Mouse (Mus musculus) liver (tissue): ENCODE results near the gene Slc39a3.
"Not testable (repeated sequence)": the region's sequence is repeated elsewhere in the genome, so short reads cannot be mapped to it uniquely, and the experiment has no call there.

Experiments used
- DNase-seq: peaks from one replicate; pipeline ENCODE4 v3.0.0-alpha.2; 2020; ENCODE audit warnings: mixed read lengths

Slc39a3 gene

GRCm38 (mm10) chr10:81001161-81001560 lies 36.1 kb downstream of the Slc39a3 start:
- no peak for DNase-seq

DNA sequence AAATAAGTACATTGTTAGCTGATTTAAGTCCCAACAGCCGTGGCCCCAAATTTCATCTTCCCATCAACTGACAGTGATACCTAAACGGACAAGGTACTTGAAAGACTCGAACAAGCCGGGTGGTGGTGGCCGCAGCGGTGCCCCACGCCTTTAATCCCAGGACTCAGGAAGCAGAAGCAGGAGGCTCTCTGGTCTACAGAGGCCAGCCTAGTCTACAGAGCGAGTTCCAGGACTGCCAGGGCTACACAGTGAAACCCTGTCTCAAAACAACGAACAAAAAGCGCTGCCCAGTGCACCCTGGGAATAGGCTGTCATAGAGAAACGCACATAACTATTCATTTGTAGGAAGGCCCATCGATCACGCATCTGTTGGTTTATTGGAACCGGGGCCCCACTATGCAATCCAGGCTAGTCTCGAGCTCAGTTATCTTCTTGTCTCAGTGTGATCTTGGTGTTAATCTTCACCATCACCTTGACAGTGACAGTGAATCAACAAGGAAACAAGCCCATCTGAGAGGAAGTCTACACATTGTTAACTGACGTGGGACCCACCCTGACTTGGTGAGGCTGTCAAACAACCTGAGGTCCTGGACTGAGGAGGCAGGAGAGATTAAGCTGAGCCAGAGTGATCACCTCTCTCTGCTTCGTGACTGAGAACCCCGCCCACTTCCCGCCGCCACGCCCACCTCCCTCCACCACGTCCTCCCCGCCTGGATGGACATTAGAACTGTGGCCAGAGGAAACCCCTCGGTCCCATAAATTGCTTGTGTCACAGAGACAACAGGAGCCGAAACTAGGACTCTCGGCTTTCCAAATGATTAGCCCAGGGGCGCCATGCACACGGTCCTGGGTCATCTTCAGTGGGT lies 36.8 kb downstream of the Slc39a3 start:
- DNase-seq: peak; percentile 43

DNA sequence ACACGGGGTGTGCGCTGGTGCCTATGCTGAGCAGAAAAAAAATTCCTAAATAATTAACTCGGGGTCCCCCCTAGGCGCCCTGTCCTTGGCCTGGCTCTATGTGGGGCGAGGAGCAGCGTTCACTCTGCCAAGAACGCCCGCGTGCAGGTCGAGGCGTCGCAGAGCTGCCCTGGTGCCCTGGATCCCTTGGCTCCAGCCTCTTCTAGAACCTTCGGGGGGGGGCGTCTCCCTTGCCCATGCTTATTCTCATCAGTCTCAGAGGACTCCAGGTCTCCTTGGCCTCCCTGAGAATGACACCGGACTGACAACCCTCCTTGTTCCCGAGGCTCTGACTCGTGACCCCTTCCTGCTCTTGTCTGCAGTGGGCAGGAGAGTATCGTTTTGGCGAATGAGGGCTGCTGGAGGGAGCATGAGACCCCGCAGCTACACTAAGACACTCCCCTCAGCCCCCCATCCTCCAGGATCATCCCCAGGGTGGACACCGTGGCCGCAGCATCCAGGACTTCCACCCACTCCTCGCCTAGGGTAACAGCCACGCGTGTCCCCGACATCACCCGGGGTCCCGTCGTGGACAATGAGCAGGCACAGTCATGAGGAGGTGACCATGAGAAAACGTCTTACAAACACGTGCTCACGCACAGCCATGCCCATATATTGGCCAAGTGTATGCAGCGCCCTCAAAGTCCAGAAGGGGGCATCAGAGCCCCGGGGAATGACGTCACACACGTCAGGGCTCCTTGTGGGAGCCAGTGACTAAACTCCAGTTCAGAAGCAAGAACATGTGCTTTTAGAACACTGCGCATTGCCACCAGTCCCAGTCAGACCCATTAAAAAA lies 37.6 kb downstream of the Slc39a3 start:
- peak; percentile 80 for DNase-seq

GRCm38 (mm10) chr10:80998778-80999177 lies 38.4 kb downstream of the Slc39a3 start:
- peak; percentile 78 for DNase-seq

- DNase-seq: no peak
Observed at GRCm38 (mm10) chr10:80998021-80998420, 39.2 kb downstream of the Slc39a3 start.

- DNase-seq: no peak
Observed at GRCm38 (mm10) chr10:80997332-80997731, 39.9 kb downstream of the Slc39a3 start.

DNA sequence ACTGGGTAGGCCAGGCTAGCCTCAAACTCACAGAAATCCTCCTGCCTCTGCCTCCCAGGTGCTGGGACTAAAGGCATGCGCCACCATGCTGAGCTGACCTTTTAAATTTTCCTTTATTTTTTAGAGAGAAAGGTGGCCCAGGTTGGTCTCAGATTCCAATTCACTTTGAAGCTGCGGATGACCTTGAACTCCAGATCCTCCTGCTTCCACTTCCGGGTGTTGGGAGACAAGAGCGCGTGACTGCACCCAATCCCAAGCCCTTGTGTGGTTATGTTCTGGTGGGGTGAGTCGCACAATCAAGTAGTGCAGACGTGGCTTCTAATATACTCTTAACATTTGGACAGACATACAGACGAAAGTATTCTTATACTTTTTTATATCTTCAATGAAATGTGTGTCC lies 40.7 kb downstream of the Slc39a3 start:
- no peak for DNase-seq

- peak; percentile 74 for DNase-seq
Observed at GRCm38 (mm10) chr10:80995091-80995632, 42.1 kb downstream of the Slc39a3 start.

- DNase-seq: no peak
Observed at GRCm38 (mm10) chr10:80994621-80995020, 42.6 kb downstream of the Slc39a3 start.

- DNase-seq: no peak
Observed at GRCm38 (mm10) chr10:80993276-80993675, 44.0 kb downstream of the Slc39a3 start.

GRCm38 (mm10) chr10:80991945-80992344 lies 45.3 kb downstream of the Slc39a3 start:
- DNase-seq: no peak

- DNase-seq: no peak
Observed at GRCm38 (mm10) chr10:80991007-80991406, 46.2 kb downstream of the Slc39a3 start.

DNA sequence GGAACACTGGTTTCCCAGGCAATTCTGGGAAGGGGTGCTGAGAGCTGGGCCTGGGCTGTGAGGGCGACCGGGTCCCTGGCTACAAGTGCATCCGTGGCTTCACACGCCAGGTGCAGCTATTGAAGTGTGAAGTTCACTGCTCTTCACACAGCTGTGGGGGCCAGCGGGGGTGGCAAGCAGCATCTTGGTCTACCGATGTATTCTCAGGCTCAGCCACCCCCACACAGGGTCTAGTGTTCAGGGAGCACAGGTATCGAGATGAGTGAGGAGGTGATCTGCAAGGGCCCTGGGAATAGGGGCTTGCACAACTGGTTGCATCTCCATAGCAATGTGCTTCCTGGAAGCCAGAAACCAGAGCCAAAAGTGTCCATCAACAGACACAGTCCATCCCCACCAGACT lies 46.8 kb downstream of the Slc39a3 start:
- DNase-seq: no peak

GRCm38 (mm10) chr10:80989854-80990253 lies 47.4 kb downstream of the Slc39a3 start:
- not testable (repeated sequence) for DNase-seq

DNA sequence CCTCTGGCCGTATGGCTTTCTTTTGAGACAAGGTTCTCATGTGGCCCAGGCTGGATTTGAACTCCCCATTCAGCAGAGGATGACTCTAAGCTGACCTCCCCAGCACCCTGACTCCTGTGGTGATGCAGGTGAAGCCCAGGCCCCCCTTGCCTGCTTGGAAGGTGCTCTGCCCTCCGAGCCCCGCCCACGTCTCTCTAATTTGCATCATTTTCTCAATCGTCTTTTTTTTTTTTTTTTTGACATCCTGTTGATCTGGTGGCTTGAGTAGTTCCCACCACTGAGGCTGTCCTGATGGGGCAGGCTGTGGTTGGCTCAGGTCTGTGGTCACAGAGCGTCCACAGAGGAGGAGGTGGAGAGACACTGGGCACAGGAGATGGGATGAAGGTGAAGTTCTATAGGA lies 47.8 kb downstream of the Slc39a3 start:
- DNase-seq: no peak

DNA sequence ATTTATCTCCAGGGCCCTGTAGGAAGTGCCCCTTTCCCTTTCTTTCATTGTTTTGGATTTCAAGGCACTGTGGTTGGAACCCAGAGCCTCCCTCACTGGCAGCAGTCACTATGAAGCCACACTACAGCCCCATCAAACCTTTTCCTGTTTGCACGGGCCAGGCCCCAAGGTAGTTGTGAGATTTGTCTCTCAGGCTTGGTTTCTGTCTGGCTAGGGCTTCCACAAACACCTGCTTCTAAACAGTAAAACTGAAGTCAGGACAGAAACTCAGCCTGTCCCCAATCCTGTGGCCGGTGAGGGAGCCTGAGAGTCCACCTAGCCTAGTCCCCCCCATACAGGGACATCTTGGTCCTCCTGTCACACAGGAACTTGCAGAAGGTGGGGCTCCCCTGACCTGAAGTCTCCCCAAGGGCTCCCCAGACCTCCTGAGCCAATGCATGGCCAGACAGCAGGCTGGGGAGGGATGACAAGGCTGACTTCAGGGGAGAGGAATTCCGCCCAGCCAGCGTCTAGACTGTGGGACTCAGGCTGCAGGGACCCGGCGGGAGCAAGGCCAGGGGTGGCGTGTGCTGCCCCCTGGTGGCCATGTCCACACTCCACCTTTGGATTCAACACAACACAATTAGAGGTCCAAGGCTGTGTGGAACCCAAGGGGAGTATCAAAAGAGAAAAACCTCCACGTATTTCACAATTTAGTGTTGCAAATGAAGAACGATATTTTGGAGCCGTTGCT lies 49.4 kb downstream of the Slc39a3 start:
- peak; percentile 80 for DNase-seq

DNA sequence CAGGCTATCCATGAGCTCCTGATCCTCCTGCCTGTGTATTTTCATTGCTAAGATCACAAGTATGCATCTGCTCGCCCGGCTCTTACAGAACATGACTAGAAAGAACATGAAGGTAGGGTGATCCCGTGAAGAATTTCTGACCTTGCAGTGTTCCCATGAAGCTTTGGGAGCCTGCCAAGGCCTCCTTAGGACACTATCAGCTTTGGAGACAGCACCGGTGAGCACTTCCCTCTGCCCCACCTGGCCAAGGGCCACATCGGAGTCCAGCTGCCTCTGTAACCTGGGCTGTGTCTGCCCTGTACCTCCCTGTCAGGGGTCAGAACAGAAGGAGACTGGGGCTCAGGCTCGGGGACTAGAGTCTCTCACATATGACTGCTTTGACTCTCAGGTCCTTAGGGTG lies 50.5 kb downstream of the Slc39a3 start:
- DNase-seq: no peak

- DNase-seq: no peak
Observed at GRCm38 (mm10) chr10:80985970-80986701, 51.1 kb downstream of the Slc39a3 start.

DNA sequence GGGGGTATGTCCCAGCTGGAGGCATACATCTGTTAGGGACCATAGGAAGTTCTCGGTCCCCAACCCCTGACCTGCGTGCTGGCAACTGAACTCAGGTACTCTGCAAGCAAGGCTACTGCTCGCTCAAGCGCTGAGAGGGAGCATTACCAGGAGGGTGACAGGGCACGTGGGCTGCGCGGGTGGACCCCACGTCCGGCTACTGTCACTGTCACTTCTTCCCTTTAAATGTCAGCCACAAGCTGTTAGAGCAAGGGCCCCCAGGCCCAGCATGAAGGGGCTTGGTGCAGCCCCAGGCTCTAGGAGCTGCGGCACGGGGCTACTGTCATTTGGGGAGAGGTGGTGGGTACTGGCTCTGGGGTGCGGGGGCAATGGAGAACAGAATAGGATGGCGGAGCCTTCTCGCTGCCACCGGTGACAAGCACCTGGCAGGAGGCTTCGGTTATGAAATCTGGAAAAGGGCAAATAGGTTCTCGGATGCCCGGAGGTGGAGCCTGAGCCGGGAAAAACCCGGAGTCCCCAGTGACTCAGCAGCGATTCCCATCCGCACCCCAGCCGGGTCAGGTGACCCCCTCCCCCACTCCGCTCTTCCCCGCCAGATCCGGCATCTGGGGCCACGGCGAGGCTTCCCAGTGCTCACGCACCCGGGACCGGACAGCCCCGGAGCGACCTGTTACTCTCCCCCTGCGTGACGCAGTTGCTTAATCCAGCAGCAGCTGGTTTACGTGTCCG lies 51.8 kb downstream of the Slc39a3 start:
- DNase-seq: peak; percentile 32

- DNase-seq: no peak
Observed at GRCm38 (mm10) chr10:80984223-80984622, 53.0 kb downstream of the Slc39a3 start.

DNA sequence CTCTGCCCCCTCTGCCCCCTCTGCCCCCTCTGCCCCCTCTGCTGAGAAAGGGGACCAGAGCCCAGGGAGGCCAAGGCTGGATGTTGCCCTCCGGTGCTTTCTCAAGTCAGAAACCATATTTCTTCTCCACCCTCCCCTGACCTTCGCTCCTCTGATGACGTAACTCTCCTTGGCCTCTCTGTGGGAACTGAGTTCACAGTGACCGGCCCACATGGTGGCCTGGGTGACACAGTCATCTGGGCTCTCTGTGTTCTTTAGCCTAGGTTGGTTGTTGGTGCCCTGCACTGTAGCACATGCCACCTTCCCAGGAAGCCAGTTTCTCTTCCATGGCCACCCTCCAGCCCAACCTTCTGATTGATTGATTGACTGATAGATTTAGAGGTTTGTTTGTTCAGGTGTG lies 54.8 kb downstream of the Slc39a3 start:
- no peak for DNase-seq
